Mouse (Mus musculus) retina, embryonic 14.5 days (tissue): Measurements from ENCODE around the gene 4933414I15Rik.

ENCODE experiments used
- DNase-seq: peaks from one replicate; pipeline ENCODE4 v3.0.0-alpha.2; 2015; ENCODE audit warnings: low spot score

Gene 4933414I15Rik

GRCm38 (mm10) chr11:50943506-50943905 is at the start of gene 4933414I15Rik:
TSS of gene 4933414I15Rik (minus strand) at chr11:50943765.
- DNase-seq = no peak

- DNase-seq = no peak
Observed at GRCm38 (mm10) chr11:50981667-50982066, 38.1 kb upstream of the 4933414I15Rik start, which contains the start of gene Olfr1377. TSS of gene Olfr1377 (plus strand) at chr11:50981967.

GRCm38 (mm10) chr11:50977216-50977615 is 33.7 kb upstream of the 4933414I15Rik start:
- peak; percentile 19 for DNase-seq

GRCm38 (mm10) chr11:50966230-50966629 is 22.7 kb upstream of the 4933414I15Rik start, which contains the start of gene Olfr1378:
TSS of gene Olfr1378 (plus strand) at chr11:50966530.
- DNase-seq = no peak

- no peak for DNase-seq
Observed at GRCm38 (mm10) chr11:50964886-50965285, 21.3 kb upstream of the 4933414I15Rik start.

GRCm38 (mm10) chr11:50953665-50954064 is 10.1 kb upstream of the 4933414I15Rik start, which contains the start of gene Prop1:
TSS of gene Prop1 (minus strand) at chr11:50953765.
- no peak for DNase-seq

GRCm38 (mm10) chr11:50952290-50952689 is 8.7 kb upstream of the 4933414I15Rik start:
- no peak for DNase-seq

- DNase-seq = no peak
Observed at GRCm38 (mm10) chr11:50942386-50942785, 1.2 kb downstream of the 4933414I15Rik start.

GRCm38 (mm10) chr11:50939621-50940366 is 3.8 kb downstream of the 4933414I15Rik start:
- DNase-seq = peak; percentile 88

- no peak for DNase-seq
Observed at GRCm38 (mm10) chr11:50938435-50938834, 5.1 kb downstream of the 4933414I15Rik start.

GRCm38 (mm10) chr11:50932040-50932439 is 11.5 kb downstream of the 4933414I15Rik start:
- DNase-seq = no peak

- DNase-seq = peak; percentile 90
Observed at GRCm38 (mm10) chr11:50931451-50931866, 12.1 kb downstream of the 4933414I15Rik start, which contains the start of gene Zfp354b. TSS of gene Zfp354b (minus strand) at chr11:50931633.

GRCm38 (mm10) chr11:50931021-50931420 is 12.5 kb downstream of the 4933414I15Rik start:
- no peak for DNase-seq

GRCm38 (mm10) chr11:50930469-50931014 is 13.0 kb downstream of the 4933414I15Rik start:
- DNase-seq = peak; percentile 10

GRCm38 (mm10) chr11:50915671-50916320 is 27.8 kb downstream of the 4933414I15Rik start, which contains the start of gene Zfp2:
TSS of gene Zfp2 (minus strand) at chr11:50916165.
- DNase-seq = peak; percentile 94

- DNase-seq = no peak
Observed at GRCm38 (mm10) chr11:50914461-50914860, 29.1 kb downstream of the 4933414I15Rik start.

GRCm38 (mm10) chr11:50913301-50913700 is 30.3 kb downstream of the 4933414I15Rik start:
- no peak for DNase-seq

GRCm38 (mm10) chr11:50908136-50908535 is 35.4 kb downstream of the 4933414I15Rik start:
- no peak for DNase-seq

GRCm38 (mm10) chr11:50897359-50897758 is 46.2 kb downstream of the 4933414I15Rik start:
- no peak for DNase-seq

- DNase-seq = no peak
Observed at GRCm38 (mm10) chr11:50892441-50892840, 51.1 kb downstream of the 4933414I15Rik start.
